In the genomic region with DNA sequence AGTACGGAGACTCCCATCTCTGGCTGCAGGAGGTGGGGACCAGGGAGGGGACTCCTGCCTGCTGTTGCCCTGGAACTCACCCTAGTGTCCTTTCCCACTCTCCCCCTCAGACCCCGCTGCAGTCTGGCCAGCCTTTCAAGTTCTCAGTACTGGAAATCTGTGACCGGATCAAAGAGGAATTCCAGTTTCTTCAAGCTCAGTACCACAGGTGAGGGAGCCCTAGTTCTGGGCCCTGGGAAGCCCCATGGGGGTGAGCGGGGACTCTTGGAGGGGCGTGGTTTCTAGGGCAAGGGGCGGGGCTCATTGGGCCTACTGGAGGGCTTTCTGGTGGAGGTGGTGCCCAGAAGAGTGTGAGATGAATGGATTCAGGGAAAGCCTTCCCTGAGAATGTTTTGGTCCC, we compare ENCODE assay signal across 8 mouse cellular contexts. TPM values are rescaled to one million over a fixed set of nuclear protein-coding genes. Genes with fewer than 3 reads are reported as not detected.
DNase-seq lines count a peak whose midpoint lies in the region; ATAC-seq and TF ChIP-seq lines count a peak whose summit lies in the region.

No protein-coding gene starts in this region.

- peaks cover 7% of the 10 kb centered on the region; the same call in 1 of the 2 replicates for H3K4me1 ChIP-seq in lung, adult 2 months (ENCODE audit: control insufficient read depth, insufficient read depth, low read length)
- H3K4me1 ChIP-seq in hindbrain, embryonic 14.5 days (replicated peaks; ENCODE audit: control insufficient read depth, insufficient read depth, low read length), result peaks cover 27% of the 10 kb centered on the region
- H3K4me1 ChIP-seq in liver, embryonic 13.5 days (replicated peaks), result peaks cover 55% of the 10 kb centered on the region
- H3K4me1 ChIP-seq in stomach, embryonic 16.5 days (ENCODE audit: control insufficient read depth, insufficient read depth, low read length), result peaks cover 38% of the 10 kb centered on the region

- H3K9ac ChIP-seq in hindbrain, embryonic 14.5 days, result peak overlapping the region; percentile 74
- peak overlapping the region; percentile 57 for H3K9ac ChIP-seq in liver, embryonic 13.5 days
- peak overlapping the region; percentile 76 for H3K9ac ChIP-seq in stomach, embryonic 16.5 days (ENCODE audit: low read length)

- 10% methylated on average over 6 of the region's 6 CpGs for WGBS in lung, adult 2 months
- WGBS in hindbrain, embryonic 14.5 days, result 2% methylated on average over 6 of the region's 6 CpGs
- 9% methylated on average over 6 of the region's 6 CpGs for WGBS in liver, embryonic 13.5 days (ENCODE audit: insufficient replicate concordance)
- WGBS in stomach, embryonic 16.5 days, result 4% methylated on average over 6 of the region's 6 CpGs

- H3K27me3 ChIP-seq in hindbrain, embryonic 14.5 days (ENCODE audit: control insufficient read depth, insufficient read depth, low read length), result peaks cover 62% of the 10 kb centered on the region
- peaks cover 76% of the 10 kb centered on the region for H3K27me3 ChIP-seq in liver, embryonic 13.5 days
- H3K27me3 ChIP-seq in stomach, embryonic 16.5 days (ENCODE audit: control insufficient read depth, insufficient read depth, low read length), result no peaks in the 10 kb centered on the region

- peak overlapping the region; percentile 61 for H3K4me3 ChIP-seq in lung, adult 2 months (replicated peaks; ENCODE audit: extremely low read depth, low read depth, low read length)
- peak overlapping the region; percentile 55 for H3K4me3 ChIP-seq in hindbrain, embryonic 14.5 days (replicated peaks; ENCODE audit: low read length)
- peak overlapping the region; percentile 59 for H3K4me3 ChIP-seq in liver, embryonic 13.5 days (replicated peaks)
- H3K4me3 ChIP-seq in stomach, embryonic 16.5 days (replicated peaks; ENCODE audit: low read length), result peak overlapping the region; percentile 64

- peak overlapping the region; percentile 74 for H3K4me2 ChIP-seq in hindbrain, embryonic 14.5 days (replicated peaks)
- H3K4me2 ChIP-seq in liver, embryonic 13.5 days, result peak overlapping the region; percentile 76
- peak overlapping the region; percentile 75 for H3K4me2 ChIP-seq in stomach, embryonic 16.5 days (ENCODE audit: low read depth, low read length)

- TF ChIP-seq POLR2A in lung, adult 2 months (IDR thresholded peaks at IDR 0.05; ENCODE audit: borderline replicate concordance, extremely low read depth, low read depth, low read length), result no peak

- no peak for TF ChIP-seq CTCF in lung, adult 2 months (IDR thresholded peaks at IDR 0.05; ENCODE audit: insufficient read depth, low read length)

- ATAC-seq in hindbrain, embryonic 14.5 days (ENCODE audit: low FRiP score), result no peak
- no peak for ATAC-seq in liver, embryonic 13.5 days (ENCODE audit: low read depth)
- no peak for ATAC-seq in stomach, embryonic 16.5 days (ENCODE audit: insufficient read depth, low FRiP score)

- H3K9me3 ChIP-seq in hindbrain, embryonic 14.5 days (ENCODE audit: control insufficient read depth, low read length), result no peaks in the 10 kb centered on the region
- H3K9me3 ChIP-seq in liver, embryonic 13.5 days (replicated peaks), result no peaks in the 10 kb centered on the region
- no peaks in the 10 kb centered on the region for H3K9me3 ChIP-seq in stomach, embryonic 16.5 days (replicated peaks; ENCODE audit: control insufficient read depth, low read length)

- no peaks in the 10 kb centered on the region for H3K36me3 ChIP-seq in hindbrain, embryonic 14.5 days (replicated peaks; ENCODE audit: control insufficient read depth, insufficient read depth)
- H3K36me3 ChIP-seq in liver, embryonic 13.5 days, result no peaks in the 10 kb centered on the region
- no peaks in the 10 kb centered on the region for H3K36me3 ChIP-seq in stomach, embryonic 16.5 days (ENCODE audit: control insufficient read depth, insufficient read depth, low read length)

- H3K27ac ChIP-seq in hindbrain, embryonic 14.5 days, result no peak overlapping the region
- no peak overlapping the region for H3K27ac ChIP-seq in liver, embryonic 13.5 days
- H3K27ac ChIP-seq in stomach, embryonic 16.5 days (ENCODE audit: low read length), result no peak overlapping the region; the same call in 1 of the 2 replicates

- peak; percentile 50 for DNase-seq in lung, adult 2 months
- DNase-seq in lung, postnatal 25 days (ENCODE audit: low spot score), result no peak
- DNase-seq in cerebellum, adult 9-11 months, result peak; percentile 77
- no peak for DNase-seq in hindbrain, embryonic 14.5 days (ENCODE audit: low spot score)
- DNase-seq in liver, embryonic 13.5 days, result no peak
- DNase-seq in gastrocnemius, postnatal 10 days, result no peak
- no peak for DNase-seq in urinary bladder, postnatal 25 days (ENCODE audit: low spot score)

RNA-seq across cellular contexts. Expression of gene Tle2, which starts 1.3 kb away (rescaled TPM):
- polyA plus RNA-seq in lung, adult 2 months (2012; rRNA removed), result 164 and 218 TPM in 2 replicates
- 24.5 and 29.7 TPM in 2 replicates for polyA plus RNA-seq in hindbrain, embryonic 14.5 days (2014; fragmentation: Nextera tagmentation; extraction: Ambion mirVana)
- 2.3 and 2.7 TPM in 2 replicates for polyA plus RNA-seq in liver, embryonic 13.5 days (2015; fragmentation: Nextera tagmentation; extraction: Ambion mirVana)
- polyA plus RNA-seq in stomach, embryonic 16.5 days (2015; fragmentation: Nextera tagmentation; extraction: Ambion mirVana), result 20.6 and 23.6 TPM in 2 replicates
- total RNA-seq in gastrocnemius, postnatal 10 days (2021), result 1 to 10 TPM; 4.4 to 9.4 TPM

RNA-seq across cellular contexts. Expression of gene Aes, which starts 16.4 kb away (rescaled TPM):
- 1,275 and 1,423 TPM in 2 replicates for polyA plus RNA-seq in lung, adult 2 months (2012; rRNA removed)
- polyA plus RNA-seq in hindbrain, embryonic 14.5 days (2014; fragmentation: Nextera tagmentation; extraction: Ambion mirVana), result 524 and 550 TPM in 2 replicates
- polyA plus RNA-seq in liver, embryonic 13.5 days (2015; fragmentation: Nextera tagmentation; extraction: Ambion mirVana), result 201 and 215 TPM in 2 replicates
- 325 and 351 TPM in 2 replicates for polyA plus RNA-seq in stomach, embryonic 16.5 days (2015; fragmentation: Nextera tagmentation; extraction: Ambion mirVana)
- 100 to 1,000 TPM; 614 to 667 TPM for total RNA-seq in gastrocnemius, postnatal 10 days (2021)

RNA-seq across cellular contexts. Expression of gene Tle6, which starts 25.2 kb away (rescaled TPM):
- 33.3 and 41.6 TPM in 2 replicates for polyA plus RNA-seq in lung, adult 2 months (2012; rRNA removed)
- 4.2 and 4.8 TPM in 2 replicates for polyA plus RNA-seq in hindbrain, embryonic 14.5 days (2014; fragmentation: Nextera tagmentation; extraction: Ambion mirVana)
- polyA plus RNA-seq in liver, embryonic 13.5 days (2015; fragmentation: Nextera tagmentation; extraction: Ambion mirVana), result 7.3 and 7.6 TPM in 2 replicates
- polyA plus RNA-seq in stomach, embryonic 16.5 days (2015; fragmentation: Nextera tagmentation; extraction: Ambion mirVana), result 26.0 and 31.2 TPM in 2 replicates
- 1 to 10 TPM; 2.2 to 3.1 TPM for total RNA-seq in gastrocnemius, postnatal 10 days (2021)

RNA-seq across cellular contexts. Expression of gene BC025920, which starts 30.4 kb away (rescaled TPM):
- 0.57 and 1.1 TPM in 2 replicates for polyA plus RNA-seq in lung, adult 2 months (2012; rRNA removed)
- 0.90 and 1.1 TPM in 2 replicates for polyA plus RNA-seq in hindbrain, embryonic 14.5 days (2014; fragmentation: Nextera tagmentation; extraction: Ambion mirVana)
- 0.50 and 0.56 TPM in 2 replicates for polyA plus RNA-seq in liver, embryonic 13.5 days (2015; fragmentation: Nextera tagmentation; extraction: Ambion mirVana)
- polyA plus RNA-seq in stomach, embryonic 16.5 days (2015; fragmentation: Nextera tagmentation; extraction: Ambion mirVana), result 0.46 and 0.61 TPM in 2 replicates
- total RNA-seq in gastrocnemius, postnatal 10 days (2021), result 1 to 10 TPM; 1.6 to 1.8 TPM

RNA-seq across cellular contexts. Expression of gene Gna11, which starts 30.7 kb away (rescaled TPM):
- polyA plus RNA-seq in lung, adult 2 months (2012; rRNA removed), result 114 and 117 TPM in 2 replicates
- 87.5 and 95.5 TPM in 2 replicates for polyA plus RNA-seq in hindbrain, embryonic 14.5 days (2014; fragmentation: Nextera tagmentation; extraction: Ambion mirVana)
- polyA plus RNA-seq in liver, embryonic 13.5 days (2015; fragmentation: Nextera tagmentation; extraction: Ambion mirVana), result 20.0 and 21.4 TPM in 2 replicates
- polyA plus RNA-seq in stomach, embryonic 16.5 days (2015; fragmentation: Nextera tagmentation; extraction: Ambion mirVana), result 101 and 105 TPM in 2 replicates
- 10 to 100 TPM; 40.6 to 44.8 TPM for total RNA-seq in gastrocnemius, postnatal 10 days (2021)

Comparison
In these comparisons a context has a peak if more than half of its experiments do, and no peak if none do; other contexts are left out.
1. DNase-seq: peak in lung, adult 2 months (single experiment) and cerebellum, adult 9-11 months (single experiment); none in lung, postnatal 25 days (single experiment), hindbrain, embryonic 14.5 days (single experiment), liver, embryonic 13.5 days (single experiment), gastrocnemius, postnatal 10 days (single experiment) and urinary bladder, postnatal 25 days (single experiment).
2. Peak in every context shown above with its lines, with median percentiles within 50 percentile points of each other: H3K4me3 ChIP-seq, H3K4me2 ChIP-seq and H3K9ac ChIP-seq.